Mouse (Mus musculus) stomach, embryonic 14.5 days (tissue): ENCODE data around the gene Chrm4. TPM values are rescaled to one million over a fixed set of nuclear protein-coding genes. Genes with fewer than 3 reads are reported as not detected.
A peak's percentile ranks its signal among the peaks of the same experiment; 100 is the strongest.

Experiments
- ATAC-seq: fragments of 200-750 bp; cut with Nextera tagmentation; 2 replicates; pipeline ENCODE4 v1.8.0; 2017; ENCODE audit warnings: low read depth, moderate TSS enrichment; ENCODE audit not compliant: insufficient number of reproducible peaks, insufficient read depth, low FRiP score
- H3K27ac ChIP-seq: fragments of 300-500 bp; sonication (generic); 2 replicates; pipeline ENCODE4 v1.5.1; 2014; ENCODE audit warnings: mild to moderate bottlenecking, low read length, moderate library complexity, mixed read lengths
- H3K27me3 ChIP-seq: fragments of 300-500 bp; sonication (generic); 2 replicates; pipeline ENCODE4 v1.6.1; 2014; ENCODE audit warnings: low read length, control low read depth, mixed read lengths; ENCODE audit not compliant: control insufficient read depth, insufficient read depth
- H3K36me3 ChIP-seq: fragments of 300-500 bp; sonication (generic); 2 replicates; pipeline ENCODE4 v1.6.1; 2014; ENCODE audit warnings: mild to moderate bottlenecking, control low read depth, low read length, moderate library complexity, mixed read lengths; ENCODE audit not compliant: control insufficient read depth, insufficient read depth
- H3K4me1 ChIP-seq: fragments of 300-500 bp; sonication (generic); 2 replicates; pipeline ENCODE4 v1.6.1; 2014; ENCODE audit warnings: low read length, control low read depth, mixed read lengths; ENCODE audit not compliant: control insufficient read depth, insufficient read depth
- H3K4me2 ChIP-seq: fragments of 300-500 bp; sonication (generic); replicated peaks from 2 replicates; pipeline ENCODE4 v1.6.1; 2014; ENCODE audit warnings: low read depth, low read length, control low read depth
- H3K4me3 ChIP-seq: fragments of 300-500 bp; sonication (generic); 2 replicates; pipeline ENCODE4 v1.5.1; 2014; ENCODE audit warnings: low read depth, low read length, control low read depth
- H3K9ac ChIP-seq: fragments of 300-500 bp; sonication (generic); replicated peaks from 2 replicates; pipeline ENCODE4 v1.6.1; 2014; ENCODE audit warnings: low read depth, mild to moderate bottlenecking, control low read depth, low read length, moderate library complexity, mixed read lengths
- H3K9me3 ChIP-seq: fragments of 300-500 bp; sonication (generic); 2 replicates; pipeline ENCODE4 v1.6.1; 2016; ENCODE audit warnings: low read depth, low read length, control low read depth; ENCODE audit not compliant: control insufficient read depth
- WGBS: fragments of 180-500 bp; shearing (Covaris S2); extraction: QIAGEN DNeasy Blood & Tissue Kit; methylation state at CpG from one replicate; pipeline ENCODE4 v1.1.7; 2014; 5-methylcytosine and 5-hydroxymethylcytosine counted together
- polyA plus RNA-seq: library from polyadenylated mRNA; unstranded; fragments of >200 nt; fragmentation: Nextera tagmentation; extraction: Ambion mirVana; gene quantifications from 2 replicates; pipeline ENCODE4 v1.2.1, GENCODE M21; 2014

The Chrm4 gene
- polyA plus RNA-seq, 1 experiment from 2014 or later = not detected

DNA sequence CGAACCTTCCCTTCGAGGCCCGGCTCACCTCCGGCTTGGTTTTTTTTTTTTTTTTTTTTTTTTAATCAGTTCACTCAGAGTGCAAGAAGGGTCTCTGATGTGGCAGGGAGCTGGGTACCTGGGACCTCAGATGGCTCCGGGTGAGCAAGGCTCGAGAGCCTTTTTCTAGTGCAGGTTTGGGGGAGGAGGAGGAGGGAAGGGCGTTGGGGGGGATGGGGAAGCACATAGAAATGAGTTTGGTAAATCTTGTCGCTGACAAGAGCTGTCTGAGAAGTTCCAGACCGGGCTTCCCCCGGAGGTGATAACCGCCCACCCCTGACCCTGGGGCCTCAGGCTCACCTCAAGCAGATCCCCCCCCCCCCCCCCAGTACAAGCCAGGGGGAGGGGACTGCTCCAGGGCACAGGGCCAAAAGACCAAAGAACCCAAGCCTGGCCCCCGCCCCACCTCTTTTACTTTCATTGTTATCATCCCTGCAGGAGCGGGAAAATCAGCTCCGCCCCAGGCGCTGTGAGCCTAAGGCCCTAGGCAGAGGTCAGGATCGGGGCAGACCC lies 5.2 kb downstream of the Chrm4 start, which contains the start of gene Mdk:
Gene Mdk (minus strand): TSS at position 138 of the 552 bp plus-strand sequence.
- 4% methylated on average over 15 of the region's 16 CpGs for WGBS
- H3K9me3 ChIP-seq = no peaks in the 10 kb centered on the region
- ATAC-seq = peak; percentile 8; the same call in 1 of the 2 replicates
- H3K4me1 ChIP-seq = peaks cover 26% of the 10 kb centered on the region
- H3K27me3 ChIP-seq = no peaks in the 10 kb centered on the region
- H3K9ac ChIP-seq = peak within 1 kb of the TSS; percentile 87
- peak within 1 kb of the TSS; percentile 80 for H3K4me3 ChIP-seq
- H3K27ac ChIP-seq = peak within 1 kb of the TSS; percentile 98
- H3K36me3 ChIP-seq = peaks cover 31% of the 10 kb centered on the region
- peak within 1 kb of the TSS; percentile 93 for H3K4me2 ChIP-seq

DNA sequence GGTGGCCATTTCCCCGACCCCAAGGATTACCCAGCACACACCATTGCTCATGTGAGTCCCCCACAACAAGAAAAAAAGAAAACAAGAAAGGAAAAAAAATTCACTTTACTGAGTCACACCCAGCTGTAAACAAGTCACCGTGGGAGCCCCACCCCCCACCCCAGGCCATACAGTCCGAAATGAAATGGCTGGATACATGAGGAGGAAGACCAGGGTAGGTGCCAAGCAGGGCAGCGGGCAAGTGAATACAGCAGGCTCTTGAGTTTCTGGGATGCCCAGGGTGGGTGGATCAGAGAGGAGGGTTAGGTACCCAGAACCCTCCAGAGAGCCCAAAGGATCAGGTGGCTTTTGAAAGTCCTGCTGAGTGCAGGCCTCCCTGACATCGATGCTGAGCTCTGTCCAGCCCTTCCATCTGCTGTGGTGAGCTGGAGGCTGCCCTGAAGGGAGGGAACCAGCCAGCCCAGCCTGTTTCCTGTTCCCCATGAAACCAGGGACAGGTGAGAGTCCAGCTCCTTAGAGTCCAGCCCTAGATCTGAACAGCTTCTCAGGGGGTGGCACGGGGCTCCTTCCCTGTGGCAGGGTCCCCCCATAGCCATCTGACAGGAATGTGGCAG lies 5.8 kb downstream of the Chrm4 start:
- no peaks in the 10 kb centered on the region for H3K27me3 ChIP-seq
- no peak overlapping the region for H3K9ac ChIP-seq
- H3K4me3 ChIP-seq = 0 out of 2 replicates have a peak overlapping the region, but pooled peaks have one; percentile 80
- peak overlapping the region; percentile 93 for H3K4me2 ChIP-seq
- peak overlapping the region; percentile 98 for H3K27ac ChIP-seq
- ATAC-seq = no peak
- peaks cover 26% of the 10 kb centered on the region for H3K4me1 ChIP-seq
- WGBS = 25% methylated on average over 6 of the region's 6 CpGs
- H3K36me3 ChIP-seq = peaks cover 37% of the 10 kb centered on the region
- no peaks in the 10 kb centered on the region for H3K9me3 ChIP-seq

DNA sequence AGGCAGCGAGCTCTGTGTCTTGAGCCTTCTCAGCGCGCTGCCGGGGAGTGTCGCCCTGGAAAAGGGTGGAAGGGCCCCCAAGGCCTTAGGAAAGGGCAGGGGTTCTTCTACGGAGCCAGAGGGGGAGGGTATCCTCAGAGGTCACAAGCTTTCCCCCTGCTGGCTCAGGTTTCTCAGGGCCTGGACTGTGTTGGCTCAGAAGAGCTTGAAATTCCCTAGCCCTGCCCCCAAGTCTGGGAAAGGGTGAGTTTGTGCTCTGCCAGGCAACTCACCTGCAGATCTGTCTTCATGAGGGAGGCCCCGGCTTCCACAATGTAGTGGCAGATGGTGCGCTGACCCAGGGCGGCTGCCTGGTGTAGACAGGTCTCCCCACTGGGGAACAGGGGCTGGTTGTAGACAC lies 6.4 kb downstream of the Chrm4 start:
- Histone ChIP-seq H3K4me2 (no peak overlapping the region; the same call in 1 of the 2 replicates), H3K9ac (no peak overlapping the region), H3K4me3 (no peak overlapping the region), H3K36me3 (peaks cover 43% of the 10 kb centered on the region), H3K4me1 (peaks cover 23% of the 10 kb centered on the region), H3K9me3 (no peaks in the 10 kb centered on the region), H3K27me3 (no peaks in the 10 kb centered on the region), H3K27ac (peak overlapping the region; percentile 98)
- 23% methylated on average over 9 of the region's 9 CpGs for WGBS
- no peak for ATAC-seq

DNA sequence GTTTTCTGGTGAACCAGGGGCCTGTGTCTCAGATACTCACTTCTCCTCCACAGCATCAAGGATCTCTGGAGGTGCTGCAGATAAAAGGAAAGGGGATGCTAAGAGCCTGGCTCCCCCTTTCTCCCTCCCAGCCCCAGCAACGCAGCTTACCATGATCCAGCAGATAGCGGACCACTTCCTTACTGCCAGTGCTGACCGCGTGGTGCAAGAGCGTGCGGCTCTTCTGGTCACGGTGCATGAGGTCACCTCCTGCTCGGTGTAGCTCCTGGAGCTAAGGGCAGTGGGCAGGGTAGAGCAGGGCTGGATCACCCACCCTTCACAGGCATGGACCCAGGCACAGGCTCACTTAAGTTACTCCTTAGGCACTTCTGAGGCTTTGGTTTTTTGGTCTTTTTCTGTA lies 7.0 kb downstream of the Chrm4 start:
- Histone ChIP-seq H3K27ac (no peak overlapping the region; the same call in 1 of the 2 replicates), H3K36me3 (peaks cover 48% of the 10 kb centered on the region), H3K4me2 (no peak overlapping the region), H3K4me3 (no peak overlapping the region), H3K27me3 (no peaks in the 10 kb centered on the region), H3K9me3 (no peaks in the 10 kb centered on the region), H3K4me1 (peaks cover 23% of the 10 kb centered on the region), H3K9ac (no peak overlapping the region)
- WGBS = 42% methylated on average over 8 of the region's 8 CpGs
- no peak for ATAC-seq

DNA sequence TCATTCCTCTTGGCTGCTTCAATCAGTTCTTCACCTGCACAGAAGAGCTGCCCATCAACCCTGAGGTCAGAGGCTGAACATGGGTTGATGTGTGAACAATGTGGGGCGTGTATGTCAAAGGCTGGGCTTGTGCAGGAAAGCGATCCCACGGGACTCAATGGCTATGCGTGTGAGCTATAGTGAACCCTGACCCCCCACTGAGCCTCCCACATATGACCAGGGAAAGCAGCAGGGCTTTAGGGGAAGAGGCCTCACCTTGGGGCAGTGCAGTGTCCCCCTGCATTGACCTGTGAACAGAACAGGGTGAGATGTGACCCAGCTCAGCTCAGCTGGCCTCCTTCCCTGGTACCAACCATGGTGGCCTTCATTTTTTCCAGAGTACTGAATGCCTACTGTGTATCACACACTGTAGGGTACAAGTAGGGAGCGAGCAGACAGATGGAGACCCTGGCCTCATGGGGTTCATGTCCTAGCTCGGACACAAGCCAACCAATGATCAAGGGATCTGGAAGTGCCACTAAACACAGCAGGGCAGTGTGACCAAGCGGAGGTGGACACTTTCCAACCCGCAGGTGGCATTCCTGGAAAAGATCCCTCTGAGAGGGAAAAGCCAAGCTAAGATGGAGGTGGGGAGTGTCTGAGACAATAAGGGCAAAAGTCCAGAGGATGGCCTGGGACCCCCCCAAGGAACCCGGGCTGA lies 7.9 kb downstream of the Chrm4 start:
- Histone ChIP-seq H3K36me3 (peaks cover 58% of the 10 kb centered on the region), H3K27ac (no peak overlapping the region), H3K4me2 (no peak overlapping the region), H3K4me3 (no peak overlapping the region), H3K27me3 (no peaks in the 10 kb centered on the region), H3K9ac (no peak overlapping the region), H3K9me3 (no peaks in the 10 kb centered on the region), H3K4me1 (peaks cover 21% of the 10 kb centered on the region)
- ATAC-seq = no peak
- WGBS = 84% methylated on average over 9 of the region's 9 CpGs

DNA sequence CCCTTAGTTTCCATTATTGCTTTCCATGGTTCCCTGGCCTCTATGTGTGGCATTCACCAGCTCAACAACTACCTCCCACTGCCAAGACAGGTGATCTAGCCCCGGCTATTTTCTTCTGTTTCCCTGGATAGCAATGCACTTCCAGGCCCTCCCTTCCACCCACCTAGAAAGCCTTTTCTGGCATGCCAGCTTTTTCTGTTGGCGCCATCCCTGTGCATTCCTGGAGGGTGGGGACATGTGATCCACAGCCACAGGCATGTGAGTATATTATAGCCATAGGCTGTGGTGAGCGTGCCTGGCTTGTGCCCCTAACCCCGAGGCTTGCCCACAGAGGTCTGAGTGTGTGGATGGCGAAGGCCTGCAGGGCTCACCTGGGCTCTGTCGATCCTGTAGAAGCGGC lies 9.1 kb downstream of the Chrm4 start:
- Histone ChIP-seq H3K36me3 (peaks cover 68% of the 10 kb centered on the region), H3K27ac (no peak overlapping the region), H3K9ac (no peak overlapping the region)

DNA sequence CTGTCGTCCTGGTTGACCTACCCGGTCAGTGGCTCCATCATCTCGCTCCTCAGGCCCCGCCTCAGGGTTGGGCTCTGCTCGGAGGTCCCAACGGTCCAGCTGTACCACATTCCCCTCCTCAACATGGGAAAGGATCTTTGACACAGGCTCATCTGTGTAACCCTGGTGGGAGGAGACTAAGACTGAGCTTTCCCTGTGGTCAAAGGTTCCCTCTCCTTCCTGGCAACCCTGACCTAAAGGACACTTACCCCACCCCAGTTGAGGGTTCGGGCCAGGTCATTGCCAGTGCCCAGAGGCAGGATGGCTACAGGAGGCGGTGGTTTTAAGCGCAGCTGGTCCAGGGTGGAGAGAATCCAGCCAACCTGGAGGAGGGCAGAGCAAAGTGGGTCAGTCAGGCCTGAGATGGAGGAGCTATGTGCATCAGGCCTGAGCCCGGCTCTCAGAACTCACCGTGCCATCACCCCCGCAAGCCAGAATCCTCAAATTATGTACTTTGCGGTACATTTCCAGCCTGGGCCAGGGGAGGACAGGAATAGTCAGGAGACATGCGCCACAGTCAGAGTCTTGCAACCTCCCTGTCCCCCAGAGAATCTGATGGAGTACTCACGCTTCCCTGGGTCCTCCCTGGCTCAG lies 12.4 kb downstream of the Chrm4 start:
- 79% methylated on average over 15 of the region's 15 CpGs for WGBS
- H3K36me3 ChIP-seq = peaks cover 73% of the 10 kb centered on the region

More for the DNA sequence above, 9.1 kb downstream of the Chrm4 start:
- Histone ChIP-seq H3K4me3 (no peak overlapping the region), H3K4me1 (peaks cover 18% of the 10 kb centered on the region), H3K27me3 (no peaks in the 10 kb centered on the region), H3K9me3 (no peaks in the 10 kb centered on the region), H3K4me2 (no peak overlapping the region)
- 89% methylated on average over 7 of the region's 7 CpGs for WGBS
- ATAC-seq = no peak

DNA sequence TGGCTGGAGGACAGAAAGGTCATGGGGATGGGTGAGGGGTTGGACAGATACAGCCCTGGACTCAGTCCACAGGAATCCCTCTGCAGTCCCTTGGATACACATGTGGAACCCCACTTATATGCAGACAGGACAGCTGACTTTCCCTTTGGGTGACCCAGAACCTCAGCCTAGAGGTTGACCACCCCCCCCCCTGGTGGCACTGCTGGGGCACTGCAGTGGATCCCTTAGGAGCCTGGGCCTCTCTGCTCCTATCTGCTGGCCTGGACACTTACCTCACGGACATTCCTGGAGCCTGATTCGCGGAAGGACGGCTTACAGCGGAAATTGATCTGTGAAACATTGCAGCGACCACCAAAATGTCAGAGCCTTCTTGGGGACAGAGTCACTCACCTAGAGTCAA lies 15.3 kb downstream of the Chrm4 start:
- H3K9ac ChIP-seq = no peak overlapping the region
- H3K4me1 ChIP-seq = peaks cover 10% of the 10 kb centered on the region
- H3K4me2 ChIP-seq = no peak overlapping the region
- peaks cover 47% of the 10 kb centered on the region for H3K36me3 ChIP-seq
- no peaks in the 10 kb centered on the region for H3K9me3 ChIP-seq
- H3K27ac ChIP-seq = no peak overlapping the region
- no peak overlapping the region for H3K4me3 ChIP-seq
- whole genome bisulfite sequencing = 65% methylated on average over 6 of the region's 6 CpGs
- H3K27me3 ChIP-seq = no peaks in the 10 kb centered on the region
- no peak for ATAC-seq

More for the DNA sequence above, 12.4 kb downstream of the Chrm4 start:
- Histone ChIP-seq H3K27ac (no peak overlapping the region), H3K4me1 (0 out of 2 replicates have a peak, but pooled peaks cover 3% of the 10 kb centered on the region), H3K27me3 (no peaks in the 10 kb centered on the region), H3K4me2 (no peak overlapping the region), H3K9ac (no peak overlapping the region), H3K4me3 (no peak overlapping the region), H3K9me3 (no peaks in the 10 kb centered on the region)
- no peak for ATAC-seq
